Mouse (Mus musculus) C2C12 (cell line): ENCODE results near the gene Eya2. TPM values are rescaled to one million over a fixed set of nuclear protein-coding genes. Genes with fewer than 3 reads are reported as not detected.

ENCODE experiments used
- H3K27me3 ChIP-seq: one replicate; pipeline ENCODE4 v1.6.1; 2011; ENCODE audit not compliant: control insufficient read depth, insufficient read depth, insufficient read length
- H3K36me3 ChIP-seq: one replicate; pipeline ENCODE4 v1.6.1; 2011; ENCODE audit not compliant: control insufficient read depth, insufficient read depth
- H3K4me3 ChIP-seq: one replicate; pipeline ENCODE4 v1.5.1; 2011; ENCODE audit warnings: mild to moderate bottlenecking, control low read depth; ENCODE audit not compliant: poor library complexity, insufficient read depth, severe bottlenecking
- H3K79me2 ChIP-seq: one replicate; pipeline ENCODE4 v1.6.1; 2011; ENCODE audit not compliant: control insufficient read depth, insufficient read depth
- H3K79me3 ChIP-seq: one replicate; pipeline ENCODE4 v1.6.1; 2011; ENCODE audit warnings: low read depth, control low read depth
- H3ac ChIP-seq: one replicate; pipeline ENCODE3; 2011; ENCODE audit warnings: low read depth; ENCODE audit not compliant: control insufficient read depth, insufficient read length
- CEBPB ChIP-seq: IDR thresholded peaks from one replicate; pipeline ENCODE4 v1.6.1; 2011; ENCODE audit warnings: low read depth, mild to moderate bottlenecking, control low read depth, moderate library complexity
- CTCF ChIP-seq: IDR thresholded peaks from one replicate; pipeline ENCODE4 v1.5.1; 2011; ENCODE audit not compliant: control insufficient read depth, insufficient read depth, insufficient read length
- FOSL1 ChIP-seq: IDR thresholded peaks from one replicate; pipeline ENCODE4 v1.8.0; 2011; ENCODE audit warnings: mild to moderate bottlenecking, low read length; ENCODE audit not compliant: poor library complexity, insufficient read depth, severe bottlenecking
- MAX ChIP-seq: IDR thresholded peaks from one replicate; pipeline ENCODE4 v1.6.1; 2011; ENCODE audit warnings: mild to moderate bottlenecking, control low read depth
- MYOD1 ChIP-seq: IDR thresholded peaks from one replicate; pipeline ENCODE4 v1.6.1; 2011; ENCODE audit warnings: low read depth; ENCODE audit not compliant: control insufficient read depth, insufficient read length
- MYOG ChIP-seq: IDR thresholded peaks from one replicate; pipeline ENCODE4 v1.6.1; 2011; ENCODE audit not compliant: control insufficient read depth, insufficient read length; ENCODE audit errors: extremely low read depth
- USF1 ChIP-seq: IDR thresholded peaks from one replicate; pipeline ENCODE4 v1.6.1; 2011; ENCODE audit warnings: low read depth, mild to moderate bottlenecking, control low read depth, moderate library complexity
- polyA plus RNA-seq: library from polyadenylated mRNA; unstranded; fragments of >200 nt; fragmentation: generic; extraction: Trizol; gene quantifications from one replicate; pipeline ENCODE4 v1.2.1, GENCODE M21; 2012; ENCODE audit warnings: missing spikeins

The Eya2 gene
- polyA plus RNA-seq, 1 experiment, result 0.19 TPM

DNA sequence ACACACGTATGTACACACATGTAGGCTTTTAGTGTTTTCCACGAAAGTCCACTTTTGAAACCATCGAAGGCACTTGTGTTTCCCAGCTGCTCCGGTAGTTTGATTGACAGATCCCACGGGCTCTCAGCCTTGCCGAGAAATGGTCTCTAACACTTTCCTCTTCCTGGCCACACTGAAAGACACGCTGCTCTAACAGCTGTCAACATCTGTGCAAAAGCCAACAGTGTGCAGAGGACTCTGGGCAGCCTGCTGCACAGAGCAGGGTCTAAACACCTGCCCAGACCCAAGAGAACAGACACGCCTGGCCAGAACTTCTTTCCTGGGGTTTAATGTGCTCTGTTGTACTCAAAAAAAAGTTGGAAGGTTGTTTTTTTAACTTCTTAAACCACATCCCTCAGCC, 124.5 kb downstream of the Eya2 start:
- Histone ChIP-seq H3K4me3 (no peak overlapping the region), H3K27me3 (peaks cover 10% of the 10 kb centered on the region), H3K36me3 (no peaks in the 10 kb centered on the region), H3K79me3 (no peaks in the 10 kb centered on the region), H3ac (no peak overlapping the region), H3K79me2 (no peaks in the 10 kb centered on the region)
- TF ChIP-seq FOSL1 (no peak), MYOD1 (no peak), USF1 (no peak), MYOG (no peak), CEBPB (no peak), CTCF (no peak), MAX (no peak)

DNA sequence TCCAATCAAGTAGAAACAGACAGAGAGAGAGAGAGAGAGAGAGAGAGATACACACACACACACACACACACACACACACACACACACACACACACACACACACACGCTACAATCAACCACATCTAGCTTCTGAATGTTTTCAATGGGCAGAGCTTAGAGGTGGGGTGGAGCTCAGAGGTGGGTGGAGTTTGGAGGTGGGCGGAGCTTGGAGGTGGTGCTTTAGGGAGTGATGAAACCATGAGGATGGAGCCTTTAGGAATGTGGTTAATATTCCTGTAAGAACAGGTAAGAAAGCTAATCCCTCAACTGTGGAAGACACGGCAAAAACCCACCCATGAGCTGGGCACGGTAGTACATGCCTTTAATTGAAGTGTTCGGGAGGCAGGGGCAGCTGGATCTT, 127.1 kb downstream of the Eya2 start:
- no peaks in the 10 kb centered on the region for H3K79me3 ChIP-seq
- no peaks in the 10 kb centered on the region for H3K79me2 ChIP-seq
- H3K27me3 ChIP-seq, result peaks cover 14% of the 10 kb centered on the region
- no peaks in the 10 kb centered on the region for H3K36me3 ChIP-seq
- no peak overlapping the region for H3K4me3 ChIP-seq
- TF ChIP-seq CTCF, result no peak
- no peak overlapping the region for H3ac ChIP-seq

DNA sequence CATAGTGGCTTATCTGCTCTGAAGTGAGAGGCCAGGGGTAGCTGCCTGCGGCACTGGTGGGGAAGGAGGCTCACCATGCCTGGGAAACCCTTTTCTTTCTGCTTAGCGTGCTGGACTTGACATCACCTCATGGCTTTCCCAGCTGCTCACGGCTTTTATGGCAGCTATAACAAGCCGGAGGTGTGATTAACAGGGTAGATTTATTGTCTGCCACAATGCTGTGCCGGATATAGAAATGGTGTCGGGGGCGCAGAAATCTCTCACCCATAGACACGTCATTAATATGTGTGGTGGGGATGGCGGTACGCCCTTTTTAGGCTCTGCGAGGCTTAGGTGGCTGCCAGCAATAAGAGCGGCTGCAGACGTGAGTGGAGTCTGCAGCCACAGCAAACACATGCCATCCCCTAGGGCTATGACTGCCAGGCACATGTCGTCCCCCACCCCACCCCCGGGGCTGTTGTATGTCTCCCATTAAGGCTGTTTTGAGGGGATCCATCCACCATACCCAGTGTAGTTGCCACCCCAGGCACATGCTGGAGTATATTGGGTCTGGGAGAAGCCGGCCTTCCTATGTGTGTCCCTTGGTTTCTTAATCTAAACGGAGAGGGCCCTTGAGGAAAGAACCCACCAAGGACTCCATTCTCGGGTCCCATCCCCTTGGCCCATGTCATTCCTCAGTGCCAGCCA, 137.9 kb downstream of the Eya2 start:
- TF ChIP-seq USF1 (no peak), MYOD1 (peak; percentile 21)
- H3ac ChIP-seq, result no peak overlapping the region

DNA sequence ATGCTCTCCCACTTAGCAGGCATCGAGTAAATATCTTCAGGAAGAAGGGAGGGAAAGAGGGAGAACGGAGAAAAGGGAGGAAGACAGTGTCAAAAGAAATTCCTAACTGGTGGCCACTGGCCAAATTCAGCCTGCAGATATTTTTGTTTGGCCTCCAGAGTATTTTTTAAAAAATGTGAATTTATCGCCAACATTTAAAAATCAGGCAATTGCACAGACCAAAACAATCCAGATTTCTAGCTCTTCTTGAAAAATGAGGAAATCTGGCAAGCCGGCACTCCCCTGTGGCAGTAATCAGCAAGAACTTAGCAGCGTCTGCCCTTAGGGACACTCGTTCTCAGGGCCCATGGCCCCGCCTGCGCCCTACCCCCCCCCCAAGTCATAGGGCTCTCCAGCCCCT, 138.9 kb downstream of the Eya2 start:
- Histone ChIP-seq H3ac (no peak overlapping the region), H3K4me3 (no peak overlapping the region), H3K36me3 (no peaks in the 10 kb centered on the region), H3K79me3 (no peaks in the 10 kb centered on the region), H3K27me3 (peaks cover 39% of the 10 kb centered on the region), H3K79me2 (no peaks in the 10 kb centered on the region)
- no peak for TF ChIP-seq MYOD1
- no peak for TF ChIP-seq MAX
- TF ChIP-seq FOSL1, result no peak
- no peak for TF ChIP-seq MYOG
- TF ChIP-seq USF1, result no peak
- TF ChIP-seq CEBPB, result no peak
- no peak for TF ChIP-seq CTCF

More for the DNA sequence above, 137.9 kb downstream of the Eya2 start:
- Histone ChIP-seq H3K79me2 (no peaks in the 10 kb centered on the region), H3K36me3 (no peaks in the 10 kb centered on the region), H3K4me3 (no peak overlapping the region), H3K79me3 (no peaks in the 10 kb centered on the region), H3K27me3 (peaks cover 43% of the 10 kb centered on the region)

DNA sequence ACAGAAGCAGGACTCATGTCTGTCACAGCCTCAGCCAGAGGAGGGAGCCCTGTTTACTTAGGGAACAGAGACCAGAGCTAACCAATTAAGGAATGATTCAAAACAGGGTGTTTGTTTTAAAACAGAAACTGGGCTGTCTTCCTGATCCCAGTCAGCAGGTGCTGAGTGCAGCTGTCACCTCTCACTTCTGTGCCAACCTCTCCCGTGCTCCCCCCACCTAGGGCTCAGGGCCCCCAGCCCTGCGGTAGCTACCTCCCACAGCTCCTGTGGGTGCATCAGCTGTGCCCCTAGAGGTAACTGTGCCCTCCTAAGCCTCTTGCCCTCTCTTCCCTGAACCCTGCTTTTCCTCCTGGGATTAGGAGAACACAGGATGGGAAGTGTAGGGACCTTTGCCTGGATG, 141.5 kb downstream of the Eya2 start:
- Histone ChIP-seq H3K79me3 (no peaks in the 10 kb centered on the region), H3K4me3 (no peak overlapping the region), H3K79me2 (no peaks in the 10 kb centered on the region), H3K27me3 (peaks cover 24% of the 10 kb centered on the region), H3K36me3 (no peaks in the 10 kb centered on the region), H3ac (no peak overlapping the region)
- peak; percentile 81 for TF ChIP-seq MYOD1
- TF ChIP-seq FOSL1, result no peak

DNA sequence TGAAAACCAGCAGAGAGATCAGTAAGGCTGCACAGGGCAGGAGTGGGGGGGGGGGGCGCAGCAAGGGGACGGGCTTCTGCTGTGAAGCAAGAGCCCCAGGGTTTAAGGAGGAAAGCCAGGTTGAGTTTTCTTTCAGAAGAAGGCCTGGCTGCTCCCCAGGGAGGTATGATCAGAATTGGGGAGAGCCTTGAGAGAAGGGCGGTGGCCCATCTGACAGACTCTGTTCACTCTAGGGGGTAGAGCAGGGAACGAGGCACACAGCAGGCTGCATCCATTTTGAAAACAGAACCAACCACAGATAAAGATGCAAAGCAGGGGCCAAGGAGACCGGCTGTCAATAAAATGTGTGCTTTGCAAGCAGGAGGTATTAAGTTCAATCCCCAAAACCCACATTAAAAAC, 145.5 kb downstream of the Eya2 start:
- TF ChIP-seq MAX (no peak), MYOD1 (no peak)
- H3K36me3 ChIP-seq, result no peaks in the 10 kb centered on the region
- H3K79me3 ChIP-seq, result no peaks in the 10 kb centered on the region
- H3K4me3 ChIP-seq, result no peak overlapping the region
- H3K79me2 ChIP-seq, result no peaks in the 10 kb centered on the region
- H3K27me3 ChIP-seq, result peaks cover 6% of the 10 kb centered on the region
- H3ac ChIP-seq, result no peak overlapping the region

DNA sequence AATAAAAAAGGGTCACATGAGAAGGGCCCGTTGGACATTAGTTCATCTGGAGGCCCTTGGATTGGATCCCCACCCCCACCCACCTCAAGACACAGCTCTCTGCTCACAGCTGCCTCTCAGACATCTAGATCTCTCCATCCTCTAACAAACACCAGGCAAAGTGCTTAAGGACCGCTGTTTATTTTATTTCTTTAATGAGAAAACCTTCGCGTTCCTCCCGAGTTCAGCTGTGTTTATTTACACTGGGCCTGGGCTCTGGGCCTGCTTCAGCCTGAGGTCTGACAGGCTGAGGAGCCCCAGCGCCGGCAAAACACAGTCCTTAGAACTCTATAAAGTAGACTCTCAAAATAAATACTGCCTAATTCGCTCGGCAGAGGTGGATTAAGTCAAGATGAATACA, 146.2 kb downstream of the Eya2 start:
- Histone ChIP-seq H3ac (no peak overlapping the region), H3K27me3 (peaks cover 10% of the 10 kb centered on the region), H3K4me3 (no peak overlapping the region), H3K36me3 (no peaks in the 10 kb centered on the region), H3K79me2 (no peaks in the 10 kb centered on the region), H3K79me3 (no peaks in the 10 kb centered on the region)
- TF ChIP-seq CEBPB (no peak), MYOD1 (no peak), MYOG (no peak), USF1 (no peak), MAX (no peak), CTCF (no peak), FOSL1 (no peak)
